Mouse (Mus musculus): ENCODE results near the gene Baiap2l1. TPM values are rescaled to one million over a fixed set of nuclear protein-coding genes. Genes with fewer than 3 reads are reported as not detected.

The Baiap2l1 gene
- polyA plus RNA-seq, 1 experiment from 2014 or later: 12.7 TPM

DNA sequence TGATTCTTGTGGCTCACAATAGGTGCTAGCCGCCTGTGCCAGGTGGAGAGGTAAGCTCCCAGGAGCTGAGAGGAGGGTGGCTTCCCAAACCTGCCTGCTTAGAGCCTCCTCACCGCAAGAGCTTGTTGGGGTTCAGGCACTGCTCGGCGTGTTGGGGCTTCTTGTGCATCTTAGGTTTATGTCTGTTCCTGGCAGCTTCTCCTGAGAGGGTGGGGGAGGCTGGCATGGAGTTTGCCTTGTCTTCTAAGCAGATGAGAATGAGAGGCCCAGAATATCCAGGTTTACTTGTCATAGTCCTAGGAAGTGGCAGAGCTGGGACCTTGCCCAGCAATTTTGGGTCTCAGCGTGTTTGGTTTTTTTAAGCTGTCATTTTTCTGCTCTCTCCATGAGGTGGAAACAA lies 96.1 kb downstream of the Baiap2l1 start:
- ATAC-seq (ENCODE audit: insufficient number of reproducible peaks, low FRiP score, low TSS enrichment, low read depth): no peak
- Histone ChIP-seq H3K9ac (no peak overlapping the region), H3K27ac (no peak overlapping the region), H3K27me3 (no peaks in the 10 kb centered on the region), H3K4me2 (no peak overlapping the region), H3K9me3 (no peaks in the 10 kb centered on the region), H3K4me1 (peaks cover 53% of the 10 kb centered on the region), H3K4me3 (no peak overlapping the region), H3K36me3 (peaks cover 34% of the 10 kb centered on the region)
- WGBS: 88% methylated on average over 5 of the region's 5 CpGs

DNA sequence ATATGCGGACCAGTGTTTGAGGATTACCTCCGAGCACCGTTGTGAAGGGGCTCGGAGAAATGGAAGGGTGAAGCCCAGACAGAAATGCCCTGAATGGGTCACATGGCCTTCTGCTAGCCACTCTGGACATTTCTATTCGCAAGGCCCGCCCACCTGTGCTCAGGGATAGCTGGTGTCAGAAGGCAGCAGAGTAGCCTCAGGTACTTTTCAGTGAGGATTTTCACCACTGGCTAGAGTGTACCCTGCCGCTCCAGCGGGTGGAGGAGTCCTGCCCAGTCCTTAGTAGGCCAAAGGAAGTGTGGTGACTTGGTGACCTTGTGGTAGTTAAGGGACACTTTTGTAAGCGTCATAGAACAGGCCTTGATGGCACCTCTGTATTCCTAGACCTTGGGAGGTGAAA lies 96.6 kb downstream of the Baiap2l1 start:
- 86% methylated on average over 9 of the region's 9 CpGs for WGBS
- Histone ChIP-seq H3K4me3 (no peak overlapping the region), H3K27ac (no peak overlapping the region), H3K9me3 (no peaks in the 10 kb centered on the region), H3K9ac (no peak overlapping the region), H3K4me2 (no peak overlapping the region), H3K27me3 (no peaks in the 10 kb centered on the region), H3K36me3 (peaks cover 29% of the 10 kb centered on the region), H3K4me1 (peaks cover 58% of the 10 kb centered on the region)
- ATAC-seq (ENCODE audit: insufficient number of reproducible peaks, low FRiP score, low TSS enrichment, low read depth): no peak

DNA sequence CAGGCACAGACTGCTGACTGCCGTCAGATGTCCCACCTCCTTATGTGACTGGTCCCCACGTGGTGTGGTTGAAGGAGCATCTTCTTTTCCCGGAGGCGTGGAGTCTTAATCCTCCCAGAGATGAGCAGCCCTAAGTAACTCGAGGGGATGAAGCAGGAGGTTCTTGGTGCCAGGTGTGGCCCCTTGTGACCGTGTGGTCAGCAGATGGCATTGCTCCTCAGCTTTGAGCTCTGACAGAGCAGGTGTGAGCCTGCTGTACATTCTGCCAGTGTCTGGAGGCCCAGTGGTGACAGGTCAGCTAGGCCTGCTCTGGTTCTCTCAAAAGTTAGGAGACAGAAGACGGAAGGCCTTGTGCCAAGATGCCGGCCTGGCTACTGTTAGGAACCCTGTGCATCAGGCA lies 97.4 kb downstream of the Baiap2l1 start:
- no peak overlapping the region for H3K4me3 ChIP-seq
- no peak overlapping the region for H3K4me2 ChIP-seq
- WGBS: 78% methylated on average over 8 of the region's 8 CpGs
- H3K27ac ChIP-seq: no peak overlapping the region
- no peak overlapping the region for H3K9ac ChIP-seq
- no peak for ATAC-seq (ENCODE audit: insufficient number of reproducible peaks, low FRiP score, low TSS enrichment, low read depth)
- peaks cover 24% of the 10 kb centered on the region for H3K36me3 ChIP-seq
- no peaks in the 10 kb centered on the region for H3K9me3 ChIP-seq
- H3K27me3 ChIP-seq: no peaks in the 10 kb centered on the region
- peaks cover 61% of the 10 kb centered on the region for H3K4me1 ChIP-seq

DNA sequence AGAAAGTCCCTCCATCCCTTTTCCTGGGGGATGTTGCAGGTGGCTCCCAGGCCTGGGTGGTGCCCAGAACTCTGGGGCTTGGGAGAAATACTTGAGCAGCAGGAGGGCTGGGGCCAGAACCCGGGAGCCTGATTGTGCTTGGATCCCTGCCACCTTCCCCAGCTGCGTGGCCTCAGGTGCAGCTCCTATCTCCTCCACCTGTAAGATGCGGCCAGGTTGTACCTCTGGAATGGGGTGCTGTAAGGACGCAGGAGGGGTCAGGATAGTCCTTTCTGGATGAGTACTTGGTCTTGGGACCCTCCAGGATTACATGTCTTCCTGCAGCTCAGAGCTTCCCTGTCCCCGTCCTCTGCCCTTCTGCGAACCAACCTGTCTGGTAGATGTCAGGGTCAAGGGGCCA lies 98.7 kb downstream of the Baiap2l1 start:
- no peak for ATAC-seq (ENCODE audit: insufficient number of reproducible peaks, low FRiP score, low TSS enrichment, low read depth)
- 0 out of 2 replicates have a peak overlapping the region, but pooled peaks have one; percentile 77 for H3K4me2 ChIP-seq
- H3K27ac ChIP-seq: peak overlapping the region; percentile 43; the same call in 1 of the 2 replicates
- peaks cover 14% of the 10 kb centered on the region for H3K36me3 ChIP-seq
- H3K4me3 ChIP-seq: no peak overlapping the region
- no peak overlapping the region for H3K9ac ChIP-seq
- WGBS: 65% methylated on average over 6 of the region's 6 CpGs
- no peaks in the 10 kb centered on the region for H3K27me3 ChIP-seq
- no peaks in the 10 kb centered on the region for H3K9me3 ChIP-seq
- H3K4me1 ChIP-seq: peaks cover 66% of the 10 kb centered on the region

DNA sequence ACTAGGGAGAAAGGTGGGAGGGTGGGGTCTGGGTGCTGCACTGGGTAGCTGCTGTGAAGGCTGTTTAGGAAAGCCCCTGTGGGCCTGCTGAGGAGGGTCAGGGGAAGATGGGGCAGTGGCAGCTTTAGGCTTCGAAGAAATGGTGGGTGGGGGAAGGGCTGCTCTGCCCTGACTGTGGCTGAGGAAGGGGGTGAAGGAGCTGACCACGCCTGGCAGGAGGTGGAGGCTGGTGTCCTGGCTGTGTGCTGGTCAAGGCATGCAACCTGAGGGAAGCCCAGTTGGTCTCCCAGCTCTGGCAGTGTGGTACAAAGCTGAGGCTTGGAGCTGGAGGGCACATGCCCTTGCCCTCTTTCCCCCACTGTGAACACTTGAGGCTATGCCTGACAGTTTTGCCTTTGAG lies 99.2 kb downstream of the Baiap2l1 start:
- Histone ChIP-seq H3K27ac (peak overlapping the region; percentile 43; the same call in 1 of the 2 replicates), H3K36me3 (peaks cover 13% of the 10 kb centered on the region; the same call in 1 of the 2 replicates), H3K4me2 (peak overlapping the region; percentile 77), H3K4me1 (peaks cover 68% of the 10 kb centered on the region), H3K9me3 (no peaks in the 10 kb centered on the region), H3K4me3 (peak overlapping the region; percentile 14; the same call in 1 of the 2 replicates), H3K27me3 (no peaks in the 10 kb centered on the region), H3K9ac (peak overlapping the region; percentile 10; the same call in 1 of the 2 replicates)
- 31% methylated on average over 2 of the region's 2 CpGs for WGBS
- no peak for ATAC-seq (ENCODE audit: insufficient number of reproducible peaks, low FRiP score, low TSS enrichment, low read depth)

DNA sequence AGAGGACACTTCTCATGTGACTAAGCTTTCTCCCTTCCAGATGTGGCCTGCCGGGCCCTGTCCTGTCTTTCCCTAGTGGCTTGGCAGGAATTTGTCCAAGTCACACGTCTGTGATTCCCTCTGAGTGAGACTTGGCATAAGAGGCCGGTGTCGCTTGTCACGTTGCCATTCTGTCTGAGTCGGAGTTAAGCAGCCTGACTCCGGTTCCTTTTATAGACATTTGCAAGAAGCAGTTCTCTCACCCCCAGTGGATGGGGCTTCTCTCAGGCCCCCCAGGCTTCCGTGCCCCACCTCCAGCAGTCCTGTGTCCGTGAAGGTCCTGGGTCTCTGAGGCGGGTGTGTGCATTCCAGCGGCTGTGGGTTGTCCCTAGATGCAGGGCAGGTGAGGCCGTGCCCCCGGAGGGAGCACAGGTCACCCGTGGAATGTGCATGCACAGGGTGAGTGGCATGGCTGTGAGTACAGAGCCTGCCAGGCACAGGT lies 99.7 kb downstream of the Baiap2l1 start:
- ATAC-seq (ENCODE audit: insufficient number of reproducible peaks, low FRiP score, low TSS enrichment, low read depth): no peak
- 0 out of 2 replicates have a peak overlapping the region, but pooled peaks have one; percentile 11 for H3K27ac ChIP-seq

DNA sequence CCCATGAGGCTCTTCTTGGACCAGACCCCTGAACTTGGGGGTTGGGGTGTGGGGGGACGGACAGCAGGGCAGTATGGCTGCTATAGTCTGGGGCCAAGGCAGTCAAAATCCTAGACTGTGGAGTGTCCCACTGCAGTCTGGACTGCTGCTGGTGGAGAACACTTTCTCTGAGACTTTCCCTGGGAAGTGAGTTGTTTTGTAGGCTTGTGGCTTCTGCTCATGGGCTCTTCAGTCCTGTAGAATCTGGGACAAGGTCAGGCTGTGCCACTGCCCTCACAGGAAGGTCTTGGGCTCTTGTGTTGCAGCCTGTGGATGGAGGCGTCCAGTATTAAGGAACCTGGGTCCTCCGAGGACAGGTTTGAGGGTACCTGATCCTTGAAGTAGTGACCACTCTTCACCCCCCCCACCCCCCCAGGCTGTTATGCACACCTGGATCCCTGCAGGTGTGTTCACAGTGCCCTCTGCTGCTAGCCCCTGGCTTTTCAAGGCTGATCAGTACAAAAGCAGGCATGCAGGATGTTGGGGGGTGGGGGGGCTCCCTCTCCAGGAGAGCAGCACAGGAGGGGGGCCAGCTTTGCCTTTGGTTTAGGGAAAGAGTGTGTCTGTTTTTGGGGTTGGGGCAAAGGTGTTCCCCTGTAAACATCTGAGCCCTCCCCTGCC lies 100.3 kb downstream of the Baiap2l1 start:
- Histone ChIP-seq H3K4me1 (peaks cover 61% of the 10 kb centered on the region), H3K36me3 (peaks cover 13% of the 10 kb centered on the region; the same call in 1 of the 2 replicates), H3K9ac (no peak overlapping the region), H3K9me3 (no peaks in the 10 kb centered on the region), H3K27me3 (no peaks in the 10 kb centered on the region), H3K4me2 (peak overlapping the region; percentile 77), H3K4me3 (peak overlapping the region; percentile 90), H3K27ac (peak overlapping the region; percentile 93)
- no peak for ATAC-seq (ENCODE audit: insufficient number of reproducible peaks, low FRiP score, low TSS enrichment, low read depth)
- WGBS: 67% methylated on average over 3 of the region's 3 CpGs

More for the DNA sequence above, 99.7 kb downstream of the Baiap2l1 start:
- WGBS: 21% methylated on average over 14 of the region's 14 CpGs
- H3K9me3 ChIP-seq: no peaks in the 10 kb centered on the region
- H3K4me2 ChIP-seq: peak overlapping the region; percentile 77
- peak overlapping the region; percentile 14 for H3K4me3 ChIP-seq
- H3K36me3 ChIP-seq: peaks cover 13% of the 10 kb centered on the region; the same call in 1 of the 2 replicates
- H3K4me1 ChIP-seq: peaks cover 66% of the 10 kb centered on the region
- no peak overlapping the region for H3K9ac ChIP-seq
- H3K27me3 ChIP-seq: no peaks in the 10 kb centered on the region

DNA sequence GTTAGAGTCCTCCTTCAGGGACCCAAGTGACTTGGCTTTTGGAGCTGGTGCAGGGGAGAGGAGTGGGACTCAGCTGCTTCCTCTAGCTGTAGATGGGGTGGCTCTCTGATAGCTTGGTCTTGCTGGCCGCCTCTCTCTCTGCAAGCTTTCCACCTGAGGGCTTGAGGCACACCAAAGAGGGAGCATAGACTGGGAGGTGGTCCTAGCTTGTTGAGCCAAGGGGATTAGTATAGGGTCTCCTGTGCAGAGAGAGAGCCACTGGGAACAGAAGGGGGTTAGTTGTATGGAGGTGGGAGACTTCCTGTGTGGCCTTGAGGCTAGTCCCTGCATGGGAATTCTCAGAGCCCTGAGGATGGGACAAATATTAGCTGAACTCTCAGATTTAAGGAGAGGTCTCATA lies 101.0 kb downstream of the Baiap2l1 start:
- peak overlapping the region; percentile 77 for H3K4me2 ChIP-seq
- H3K4me1 ChIP-seq: peaks cover 57% of the 10 kb centered on the region
- peak overlapping the region; percentile 90 for H3K4me3 ChIP-seq
- H3K27ac ChIP-seq: peak overlapping the region; percentile 93
- WGBS: 5% methylated on average over 1 of the region's 1 CpGs
- H3K36me3 ChIP-seq: peaks cover 12% of the 10 kb centered on the region; the same call in 1 of the 2 replicates
- no peak for ATAC-seq (ENCODE audit: insufficient number of reproducible peaks, low FRiP score, low TSS enrichment, low read depth)
- H3K9ac ChIP-seq: peak overlapping the region; percentile 84; the same call in 1 of the 2 replicates
- no peaks in the 10 kb centered on the region for H3K27me3 ChIP-seq
- no peaks in the 10 kb centered on the region for H3K9me3 ChIP-seq

DNA sequence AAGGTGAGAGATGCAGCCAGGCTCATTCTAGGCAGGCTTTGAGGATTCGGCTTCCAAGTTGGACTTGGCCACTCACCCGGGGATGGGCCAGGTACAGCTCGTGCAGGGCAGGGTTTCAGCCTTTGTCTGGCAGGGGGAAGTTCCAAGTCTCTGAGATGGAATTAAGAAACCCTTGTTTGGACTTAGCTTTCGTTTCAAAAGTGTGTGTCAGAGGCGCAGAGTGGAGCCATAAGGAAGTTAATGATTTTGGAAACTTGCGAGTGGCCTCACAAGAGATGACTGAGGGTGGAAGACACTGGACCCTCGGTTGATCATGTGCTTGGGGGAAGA lies 101.4 kb downstream of the Baiap2l1 start:
- WGBS: 6% methylated on average over 7 of the region's 7 CpGs
- H3K9me3 ChIP-seq: no peaks in the 10 kb centered on the region

DNA sequence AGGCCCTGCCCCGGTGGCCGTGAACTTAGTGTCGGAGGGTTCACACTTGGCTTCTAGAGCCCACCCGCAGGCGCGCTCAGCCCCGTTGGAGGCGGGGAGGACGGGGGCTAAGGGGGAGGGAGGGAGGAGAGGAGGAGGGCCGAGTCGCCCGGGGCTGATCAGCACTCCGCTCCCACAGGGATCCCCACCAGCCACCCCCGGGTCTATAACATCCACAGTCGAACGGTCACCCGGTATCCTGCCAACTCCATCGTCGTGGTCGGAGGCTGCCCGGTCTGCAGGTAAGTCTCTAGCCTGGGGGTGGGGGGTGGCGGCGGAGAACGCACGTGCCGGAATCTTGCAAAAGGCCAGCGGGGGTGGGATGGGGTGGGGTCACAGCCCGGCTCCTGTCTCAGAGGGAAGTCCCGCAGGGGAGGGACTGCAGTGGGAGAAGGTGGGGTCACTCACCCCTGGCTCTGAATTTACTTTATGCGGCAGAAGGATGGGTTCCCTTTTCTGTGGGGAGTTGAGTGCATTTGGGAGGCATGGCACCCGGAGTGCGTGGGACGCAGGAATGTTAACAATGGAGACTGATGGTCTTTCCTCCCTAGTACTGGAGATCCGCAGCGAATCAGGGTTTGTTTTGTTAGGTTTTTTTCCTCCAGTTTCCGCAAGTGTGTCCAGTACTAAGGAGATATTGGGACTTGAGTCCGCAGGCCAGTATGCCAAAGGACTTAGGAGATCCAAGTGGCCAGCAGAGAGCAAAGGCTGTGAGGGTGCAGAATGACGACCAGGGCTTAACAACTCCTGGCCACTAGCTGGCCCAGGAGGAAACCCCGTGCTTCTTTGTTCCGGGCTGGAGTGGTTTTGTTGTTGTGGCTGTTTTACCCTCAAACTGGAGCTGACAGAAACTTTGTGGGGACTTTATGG lies 102.0 kb downstream of the Baiap2l1 start:
- H3K27me3 ChIP-seq: no peaks in the 10 kb centered on the region
- peak overlapping the region; percentile 77 for H3K4me2 ChIP-seq
- peaks cover 49% of the 10 kb centered on the region for H3K4me1 ChIP-seq
- WGBS: under 1% methylated on average over 39 of the region's 40 CpGs
- peaks cover 9% of the 10 kb centered on the region; the same call in 1 of the 2 replicates for H3K36me3 ChIP-seq
- peak; percentile 28 for ATAC-seq (ENCODE audit: insufficient number of reproducible peaks, low FRiP score, low TSS enrichment, low read depth)
- peak overlapping the region; percentile 90 for H3K4me3 ChIP-seq
- peak overlapping the region; percentile 84 for H3K9ac ChIP-seq
- peak overlapping the region; percentile 93 for H3K27ac ChIP-seq
- H3K9me3 ChIP-seq: no peaks in the 10 kb centered on the region

More for the DNA sequence above, 101.4 kb downstream of the Baiap2l1 start:
- H3K27me3 ChIP-seq: no peaks in the 10 kb centered on the region
- H3K4me2 ChIP-seq: peak overlapping the region; percentile 77
- H3K9ac ChIP-seq: peak overlapping the region; percentile 84
- peak overlapping the region; percentile 90 for H3K4me3 ChIP-seq
- H3K4me1 ChIP-seq: peaks cover 55% of the 10 kb centered on the region
- peak overlapping the region; percentile 93 for H3K27ac ChIP-seq
- H3K36me3 ChIP-seq: peaks cover 11% of the 10 kb centered on the region; the same call in 1 of the 2 replicates
- no peak for ATAC-seq (ENCODE audit: insufficient number of reproducible peaks, low FRiP score, low TSS enrichment, low read depth)

DNA sequence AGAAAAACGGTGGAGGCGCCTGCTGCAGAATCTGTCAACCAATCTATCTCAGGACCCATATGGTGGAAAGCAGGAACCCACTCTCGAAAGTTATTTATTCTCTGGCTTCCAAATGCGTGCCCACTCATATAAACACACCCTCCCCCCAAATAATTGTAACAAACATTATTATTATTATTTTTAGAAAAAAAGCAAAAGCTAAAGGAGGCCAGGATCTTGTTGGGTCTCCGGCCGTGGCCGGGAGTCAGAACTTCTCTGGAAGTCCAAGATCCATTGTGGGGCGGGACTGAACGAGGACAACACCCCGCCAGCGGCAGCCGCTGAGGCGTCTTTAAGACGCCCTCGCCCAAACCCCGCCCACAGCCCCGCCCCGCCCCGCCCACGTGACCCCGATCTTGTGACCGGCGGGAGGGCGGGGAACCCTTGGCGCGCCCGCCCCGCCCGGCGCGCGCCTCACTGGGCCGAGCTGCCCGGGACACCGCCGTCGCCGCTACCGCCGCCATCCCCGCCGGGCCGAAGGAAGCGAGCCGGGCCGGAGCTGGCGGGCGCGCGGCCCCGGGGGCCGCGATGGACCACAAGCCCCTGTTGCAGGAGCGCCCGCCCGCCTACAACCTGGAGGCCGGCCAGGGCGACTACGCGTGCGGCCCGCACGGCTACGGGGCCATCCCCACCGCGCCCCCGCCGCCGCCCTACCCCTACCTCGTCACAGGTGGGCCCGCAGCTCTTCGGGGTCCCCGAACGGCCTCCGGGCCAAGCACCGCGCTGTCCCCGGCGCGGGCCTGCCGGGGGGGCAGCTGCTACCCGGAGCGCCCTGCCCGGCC lies 102.9 kb downstream of the Baiap2l1 start:
- Histone ChIP-seq H3K36me3 (0 out of 2 replicates have a peak, but pooled peaks cover under 1% of the 10 kb centered on the region), H3K4me1 (peaks cover 44% of the 10 kb centered on the region), H3K27me3 (no peaks in the 10 kb centered on the region), H3K4me3 (peak overlapping the region; percentile 90), H3K9ac (peak overlapping the region; percentile 84), H3K27ac (peak overlapping the region; percentile 93), H3K4me2 (peak overlapping the region; percentile 77), H3K9me3 (no peaks in the 10 kb centered on the region)
- peak; percentile 74 for ATAC-seq (ENCODE audit: insufficient number of reproducible peaks, low FRiP score, low TSS enrichment, low read depth)
- WGBS: under 1% methylated on average over 62 of the region's 84 CpGs
